Mouse (Mus musculus) intestine, embryonic 14.5 days (tissue): Measurements from ENCODE around the gene Tbc1d17. TPM values are rescaled to one million over a fixed set of nuclear protein-coding genes. Genes with fewer than 3 reads are reported as not detected.

Experiments
- ATAC-seq: fragments of 200-750 bp; cut with Nextera tagmentation; replicated peaks from 2 replicates; pipeline ENCODE4 v1.8.0; 2017; ENCODE audit warnings: low read depth, moderate number of reproducible peaks, moderate TSS enrichment, moderate library complexity; ENCODE audit not compliant: low FRiP score, low TSS enrichment
- DNase-seq: peaks from one replicate; pipeline ENCODE4 v3.0.0-alpha.2; 2018; ENCODE audit warnings: low spot score
- H3K27ac ChIP-seq: fragments of 300-500 bp; sonication (generic); 2 replicates; pipeline ENCODE4 v1.5.1; 2014; ENCODE audit warnings: low read depth, mild to moderate bottlenecking, control low read depth
- H3K27me3 ChIP-seq: fragments of 300-500 bp; sonication (generic); replicated peaks from 2 replicates; pipeline ENCODE4 v1.6.1; 2014; ENCODE audit warnings: low read length, control low read depth; ENCODE audit not compliant: control insufficient read depth, insufficient read depth
- H3K36me3 ChIP-seq: fragments of 300-500 bp; sonication (generic); 2 replicates; pipeline ENCODE4 v1.6.1; 2014; ENCODE audit warnings: low read length, control low read depth; ENCODE audit not compliant: control insufficient read depth, insufficient read depth
- H3K4me1 ChIP-seq: fragments of 300-500 bp; sonication (generic); replicated peaks from 2 replicates; pipeline ENCODE4 v1.6.1; 2014; ENCODE audit warnings: low read length, control low read depth, mixed read lengths; ENCODE audit not compliant: control insufficient read depth, insufficient read depth
- H3K4me2 ChIP-seq: fragments of 300-500 bp; sonication (generic); 2 replicates; pipeline ENCODE4 v1.6.1; 2014; ENCODE audit warnings: low read length
- H3K4me3 ChIP-seq: fragments of 300-500 bp; sonication (generic); 2 replicates; pipeline ENCODE4 v1.5.1; 2014; ENCODE audit warnings: low read depth, low read length, control low read depth, mixed read lengths
- H3K9ac ChIP-seq: fragments of 300-500 bp; sonication (generic); 2 replicates; pipeline ENCODE4 v1.6.1; 2014; ENCODE audit warnings: mild to moderate bottlenecking, low read length
- H3K9me3 ChIP-seq: fragments of 300-500 bp; sonication (generic); 2 replicates; pipeline ENCODE4 v1.6.1; 2016; ENCODE audit warnings: low read length, control low read depth; ENCODE audit not compliant: control insufficient read depth
- WGBS: fragments of 180-500 bp; shearing (Covaris S2); extraction: QIAGEN DNeasy Blood & Tissue Kit; methylation state at CpG from one replicate; pipeline ENCODE4 v1.1.7; 2014; 5-methylcytosine and 5-hydroxymethylcytosine counted together
- polyA plus RNA-seq: library from polyadenylated mRNA; unstranded; fragments of >200 nt; fragmentation: Nextera tagmentation; extraction: Ambion mirVana; gene quantifications from 2 replicates; pipeline ENCODE4 v1.2.1, GENCODE M21; 2014

Tbc1d17 gene
- polyA plus RNA-seq, 1 experiment from 2014 or later, result 72.4 TPM

- no peak overlapping the region for H3K4me2 ChIP-seq
- H3K27me3 ChIP-seq, result no peaks in the 10 kb centered on the region
- no peak overlapping the region for H3K27ac ChIP-seq
- H3K36me3 ChIP-seq, result peaks cover 15% of the 10 kb centered on the region; the same call in 1 of the 2 replicates
- H3K4me3 ChIP-seq, result no peak overlapping the region
- no peak for ATAC-seq
- no peak for DNase-seq
- 87% methylated on average over 36 of the region's 36 CpGs for WGBS
- H3K9ac ChIP-seq, result no peak overlapping the region
- H3K9me3 ChIP-seq, result no peaks in the 10 kb centered on the region
- peaks cover 38% of the 10 kb centered on the region for H3K4me1 ChIP-seq
These were observed 3.6 kb upstream of the Tbc1d17 start for GRCm38 (mm10) chr7:44852259-44853027.

DNA sequence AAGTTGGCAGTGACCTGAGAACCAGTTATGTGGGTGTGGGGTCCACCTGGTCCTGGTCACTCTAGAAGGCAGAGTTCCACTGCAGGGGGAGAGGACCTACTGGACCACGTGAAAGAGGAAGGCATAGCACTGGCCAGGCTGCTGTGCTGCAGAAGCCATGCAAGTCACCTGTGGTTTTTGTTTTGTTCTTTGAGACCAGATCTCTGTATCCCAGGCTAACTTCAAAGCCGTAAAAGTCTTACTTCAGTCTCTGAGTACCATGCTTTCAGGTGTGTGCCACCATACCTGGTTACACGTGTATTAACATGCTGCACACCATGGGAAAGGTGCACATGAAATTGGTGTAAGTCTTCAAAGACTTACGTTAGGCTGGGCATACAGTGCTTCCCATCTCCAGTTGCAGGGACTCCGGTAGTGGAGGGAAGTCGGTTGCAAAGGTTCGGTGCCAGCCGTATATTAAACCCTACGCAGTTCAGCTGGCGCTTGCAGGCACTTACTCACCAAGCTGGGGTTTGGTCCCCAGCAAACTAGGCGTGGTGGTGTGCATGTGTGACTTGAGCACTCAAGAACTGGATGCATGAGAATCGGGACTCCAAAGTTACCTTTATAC lies 2.9 kb upstream of the Tbc1d17 start:
- Histone ChIP-seq H3K4me2 (no peak overlapping the region), H3K4me3 (no peak overlapping the region), H3K27me3 (no peaks in the 10 kb centered on the region), H3K27ac (no peak overlapping the region), H3K9ac (no peak overlapping the region), H3K4me1 (peaks cover 39% of the 10 kb centered on the region), H3K36me3 (peaks cover 17% of the 10 kb centered on the region), H3K9me3 (no peaks in the 10 kb centered on the region)
- ATAC-seq (no peak), DNase-seq (no peak)
- 91% methylated on average over 12 of the region's 12 CpGs for WGBS

DNA sequence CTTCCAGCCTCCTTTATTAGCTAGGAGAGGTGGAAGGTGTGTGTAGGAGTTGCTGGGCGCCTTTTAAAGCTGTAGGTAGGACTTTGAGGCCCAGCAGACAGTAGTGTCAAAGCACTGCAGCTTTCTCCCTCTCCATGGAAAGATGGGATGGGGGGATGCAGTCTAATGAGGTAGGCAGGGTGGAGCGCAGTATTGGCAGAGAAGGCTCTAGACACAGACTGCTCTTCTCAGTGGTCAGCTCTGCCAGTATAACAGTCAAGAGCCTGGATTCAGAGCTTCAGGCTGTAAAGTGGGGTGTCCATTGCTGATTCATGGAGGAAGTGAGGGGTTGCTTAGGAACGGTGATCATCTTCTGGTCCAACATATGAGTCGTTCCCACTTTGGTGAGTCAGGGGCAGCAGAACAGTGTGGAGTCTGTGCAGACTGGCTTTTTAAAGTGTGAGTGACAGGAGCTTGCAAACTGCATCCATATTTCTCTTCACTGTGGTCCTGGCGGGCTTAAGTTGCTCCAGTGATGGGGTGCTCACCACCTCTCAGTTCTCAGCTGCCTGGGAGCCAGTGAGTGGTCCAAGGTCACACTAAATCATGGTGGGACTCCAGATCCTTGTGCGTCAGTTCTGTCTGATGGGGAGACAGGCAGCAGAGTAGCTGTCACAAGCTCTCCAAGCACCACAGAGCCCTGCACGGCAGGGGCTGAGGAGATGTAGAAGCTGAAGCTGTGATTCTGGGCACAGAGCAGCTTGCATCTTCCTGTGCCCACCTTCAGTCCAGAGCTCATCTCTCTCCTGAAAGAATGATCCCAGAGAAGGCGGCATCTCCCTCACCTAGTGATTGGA lies 2.1 kb upstream of the Tbc1d17 start:
- WGBS, result 70% methylated on average over 8 of the region's 8 CpGs
- Histone ChIP-seq H3K4me3 (peak overlapping the region; percentile 68), H3K9me3 (no peaks in the 10 kb centered on the region), H3K36me3 (peaks cover 24% of the 10 kb centered on the region), H3K9ac (peak overlapping the region; percentile 71), H3K4me2 (peak overlapping the region; percentile 80), H3K4me1 (peaks cover 34% of the 10 kb centered on the region), H3K27ac (peak overlapping the region; percentile 99), H3K27me3 (no peaks in the 10 kb centered on the region)
- no peak for ATAC-seq
- no peak for DNase-seq

DNA sequence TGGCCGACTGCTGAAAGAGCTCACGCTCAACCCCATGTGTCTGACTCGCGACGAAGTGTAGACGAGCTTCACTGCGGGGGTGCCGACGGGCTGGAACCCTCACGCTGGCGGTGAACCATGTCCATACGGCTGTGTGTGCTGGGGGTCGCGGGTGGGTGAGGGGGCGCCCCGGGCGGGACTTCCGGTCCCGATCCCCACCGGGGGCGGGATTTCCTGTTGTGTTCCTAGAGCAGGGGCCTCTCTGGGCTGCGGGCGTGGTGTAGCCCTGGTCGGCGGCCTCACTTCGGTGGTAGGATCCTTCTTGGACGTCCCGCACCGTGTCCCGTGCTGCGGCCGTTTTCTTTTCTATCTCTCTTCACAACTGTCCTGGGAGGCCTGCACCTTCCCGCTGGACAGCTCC lies 1.3 kb upstream of the Tbc1d17 start:
- no peaks in the 10 kb centered on the region for H3K27me3 ChIP-seq
- peak overlapping the region; percentile 80 for H3K4me2 ChIP-seq
- peak overlapping the region; percentile 68 for H3K4me3 ChIP-seq
- DNase-seq, result peak; percentile 86
- peak overlapping the region; percentile 99 for H3K27ac ChIP-seq
- peak overlapping the region; percentile 71 for H3K9ac ChIP-seq
- peaks cover 33% of the 10 kb centered on the region for H3K36me3 ChIP-seq
- peaks cover 34% of the 10 kb centered on the region for H3K4me1 ChIP-seq
- peak; percentile 37 for ATAC-seq
- no peaks in the 10 kb centered on the region for H3K9me3 ChIP-seq
- 0% methylated on average over 32 of the region's 33 CpGs for WGBS

GRCm38 (mm10) chr7:44849416-44850111 lies 685 bp upstream of the Tbc1d17 start:
- Histone ChIP-seq H3K36me3 (peaks cover 38% of the 10 kb centered on the region), H3K4me3 (peak overlapping the region; percentile 68), H3K4me1 (peaks cover 34% of the 10 kb centered on the region), H3K9me3 (no peaks in the 10 kb centered on the region), H3K27ac (peak overlapping the region; percentile 99), H3K4me2 (peak overlapping the region; percentile 80), H3K9ac (peak overlapping the region; percentile 71), H3K27me3 (no peaks in the 10 kb centered on the region)
- peak; percentile 61 for ATAC-seq
- DNase-seq, result peak; percentile 92
- under 1% methylated on average over 40 of the region's 41 CpGs for WGBS

GRCm38 (mm10) chr7:44847772-44848171 lies 1.1 kb downstream of the Tbc1d17 start:
- Histone ChIP-seq H3K36me3 (peaks cover 48% of the 10 kb centered on the region), H3K4me3 (peak overlapping the region; percentile 68), H3K4me2 (peak overlapping the region; percentile 80), H3K4me1 (peaks cover 21% of the 10 kb centered on the region), H3K9me3 (no peaks in the 10 kb centered on the region), H3K27me3 (no peaks in the 10 kb centered on the region), H3K27ac (0 out of 2 replicates have a peak overlapping the region, but pooled peaks have one; percentile 22), H3K9ac (peak overlapping the region; percentile 71)
- ATAC-seq (no peak), DNase-seq (no peak)
- 73% methylated on average over 5 of the region's 5 CpGs for WGBS

DNA sequence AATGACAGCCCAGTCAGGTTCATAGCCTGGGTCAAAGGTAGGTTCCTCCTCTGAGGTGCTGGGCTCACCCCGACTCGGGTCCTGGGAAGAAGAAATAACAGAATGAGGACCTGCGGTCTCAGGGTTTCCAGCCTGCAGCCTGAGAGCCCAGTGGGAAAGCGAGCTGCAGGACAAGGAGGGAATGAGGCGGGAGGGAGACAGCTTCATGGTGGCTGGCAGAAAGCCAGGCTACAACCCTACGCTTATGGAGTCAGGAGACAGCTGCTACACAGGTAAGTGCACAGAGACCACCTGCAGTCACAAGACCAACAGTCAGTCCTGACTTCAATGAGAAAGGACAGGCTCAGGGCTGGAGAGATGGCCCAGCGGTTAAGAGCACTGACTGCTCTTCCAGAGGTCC lies 2.1 kb downstream of the Tbc1d17 start:
- Histone ChIP-seq H3K4me2 (no peak overlapping the region), H3K9ac (no peak overlapping the region), H3K36me3 (peaks cover 51% of the 10 kb centered on the region), H3K9me3 (no peaks in the 10 kb centered on the region), H3K27me3 (no peaks in the 10 kb centered on the region), H3K4me1 (peaks cover 21% of the 10 kb centered on the region), H3K4me3 (no peak overlapping the region), H3K27ac (no peak overlapping the region)
- WGBS, result 89% methylated on average over 7 of the region's 7 CpGs
- ATAC-seq (no peak), DNase-seq (no peak)

DNA sequence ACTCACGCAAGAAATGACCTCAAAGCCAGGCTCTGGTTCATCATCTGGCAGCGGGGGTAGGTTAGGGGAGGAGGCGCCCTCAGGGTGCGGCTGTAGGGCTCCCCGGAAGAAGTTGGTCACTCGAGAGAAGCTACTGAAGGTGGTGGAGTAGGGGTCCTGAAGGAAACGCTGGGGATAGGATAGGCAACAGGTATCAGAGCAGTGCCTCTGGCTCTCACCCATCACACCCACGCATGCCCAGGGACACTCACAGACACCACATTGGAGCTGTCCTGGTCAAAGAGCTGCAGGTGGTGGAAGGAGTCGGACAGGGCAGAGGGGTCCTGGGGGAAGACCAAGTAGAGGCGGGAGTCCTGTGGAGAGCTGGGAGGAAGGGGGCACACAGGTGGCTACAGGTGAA lies 3.9 kb downstream of the Tbc1d17 start:
- peaks cover 6% of the 10 kb centered on the region for H3K27me3 ChIP-seq
- peaks cover 63% of the 10 kb centered on the region for H3K36me3 ChIP-seq
- WGBS, result 94% methylated on average over 10 of the region's 10 CpGs
- H3K27ac ChIP-seq, result no peak overlapping the region
- peaks cover 8% of the 10 kb centered on the region for H3K4me1 ChIP-seq
- H3K4me3 ChIP-seq, result no peak overlapping the region
- no peak for DNase-seq
- no peak overlapping the region for H3K4me2 ChIP-seq
- no peaks in the 10 kb centered on the region for H3K9me3 ChIP-seq
- no peak for ATAC-seq
- no peak overlapping the region for H3K9ac ChIP-seq
